Mouse (Mus musculus): Measurements from ENCODE around the gene D630003M21Rik.

DNA sequence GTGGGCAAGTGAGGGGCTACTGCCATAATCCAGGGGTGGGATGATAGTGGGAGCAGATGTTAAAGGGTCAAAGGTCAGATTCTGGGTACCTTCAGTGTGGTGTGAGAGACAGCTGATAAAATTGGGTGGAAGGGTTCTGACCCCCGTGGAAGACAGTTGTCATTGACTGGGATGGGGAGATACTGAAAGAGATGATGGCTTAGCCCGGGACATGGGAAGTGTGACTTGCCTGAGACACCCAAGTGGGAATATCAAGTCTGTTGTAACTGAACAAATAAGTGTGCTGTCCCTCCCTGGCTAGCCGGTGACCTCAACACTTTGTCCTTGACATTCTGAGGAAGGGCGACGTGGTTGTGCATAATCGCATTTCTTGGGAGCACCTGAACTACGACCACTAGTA, 59.3 kb downstream of the D630003M21Rik start:
- TF ChIP-seq CTCF (IDR thresholded peaks at IDR 0.05; ENCODE audit: low read depth) (no peak), EP300 (IDR thresholded peaks at IDR 0.05; ENCODE audit: low read depth) (no peak)
